Comparison of ENCODE assay signal across 8 mouse cellular contexts in the genomic region with DNA sequence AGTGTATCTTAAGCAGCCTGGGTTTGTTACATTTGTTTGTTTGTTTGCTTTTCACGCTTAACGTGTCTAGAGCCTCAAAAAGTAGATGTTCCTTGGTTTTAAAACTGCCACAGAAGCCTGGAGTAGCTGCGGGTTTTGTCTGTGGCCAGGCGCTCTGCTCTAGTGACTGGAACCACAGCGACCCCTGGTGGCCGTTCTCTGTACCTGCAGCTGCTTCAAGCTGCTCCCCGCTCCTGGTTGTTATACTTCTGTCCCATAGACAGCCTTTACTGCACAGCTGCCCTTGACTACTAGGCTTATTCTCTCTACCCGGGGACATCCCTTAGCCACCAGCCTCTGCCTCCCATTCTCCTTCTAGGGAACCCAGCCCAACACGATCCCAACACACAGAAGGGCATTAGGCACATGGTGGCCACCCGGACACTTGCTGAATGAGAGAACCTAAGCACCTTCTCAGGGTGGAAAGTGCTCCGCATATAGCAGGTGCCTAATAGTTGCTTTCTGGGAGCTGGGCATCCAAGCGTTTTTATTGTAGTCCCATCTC.
DNase-seq lines count a peak whose midpoint lies in the region; ATAC-seq and TF ChIP-seq lines count a peak whose summit lies in the region.

No protein-coding gene starts in this region.

- peak; percentile 37; the same call in 1 of the 2 replicates for ATAC-seq in forebrain, embryonic 16.5 days
- 0 out of 2 replicates have a peak, but pooled peaks have one; percentile 14 for ATAC-seq in kidney, embryonic 16.5 days (ENCODE audit: low FRiP score, low TSS enrichment)

- no peaks in the 10 kb centered on the region for H3K9me3 ChIP-seq in E14TG2a.4 (ENCODE audit: low read length)
- H3K9me3 ChIP-seq in forebrain, embryonic 16.5 days (ENCODE audit: control insufficient read depth, low read length) = no peaks in the 10 kb centered on the region
- no peaks in the 10 kb centered on the region for H3K9me3 ChIP-seq in kidney, embryonic 16.5 days (ENCODE audit: low read length)

- H3K9ac ChIP-seq in forebrain, embryonic 16.5 days (replicated peaks; ENCODE audit: low read depth, low read length) = 0 out of 2 replicates have a peak overlapping the region, but pooled peaks have one; percentile 14
- no peak overlapping the region for H3K9ac ChIP-seq in kidney, embryonic 16.5 days (replicated peaks; ENCODE audit: low read length)

- peaks cover 56% of the 10 kb centered on the region for H3K4me1 ChIP-seq in E14TG2a.4 (replicated peaks; ENCODE audit: low read depth, low read length)
- peaks cover 28% of the 10 kb centered on the region for H3K4me1 ChIP-seq in forebrain, embryonic 16.5 days (replicated peaks; ENCODE audit: control insufficient read depth, insufficient read depth, low read length)
- peaks cover 16% of the 10 kb centered on the region for H3K4me1 ChIP-seq in kidney, embryonic 16.5 days (ENCODE audit: insufficient read depth, low read length)

- H3K36me3 ChIP-seq in E14TG2a.4 (ENCODE audit: insufficient read depth, low read length) = no peaks in the 10 kb centered on the region
- no peaks in the 10 kb centered on the region for H3K36me3 ChIP-seq in forebrain, embryonic 16.5 days (ENCODE audit: control insufficient read depth, insufficient read depth)
- no peaks in the 10 kb centered on the region for H3K36me3 ChIP-seq in kidney, embryonic 16.5 days (ENCODE audit: insufficient read depth, low read length)

- DNase-seq in 3T3-L1 (ENCODE audit: low read depth, low spot score) = peak; percentile 95
- peak; percentile 64 for DNase-seq in cerebellum, adult 11-12 months
- peak; percentile 47 to 69 for DNase-seq in lung, adult 18-20 months
- DNase-seq in retina, postnatal 1 day = peak; percentile 84
- DNase-seq in urinary bladder, postnatal 36 days (ENCODE audit: low spot score in 2 of 2) = peak; percentile 33 to 62

- peaks cover 22% of the 10 kb centered on the region for H3K27me3 ChIP-seq in E14TG2a.4 (ENCODE audit: insufficient read depth, low read length)
- H3K27me3 ChIP-seq in forebrain, embryonic 16.5 days (replicated peaks; ENCODE audit: control insufficient read depth, insufficient read depth, low read length) = no peaks in the 10 kb centered on the region
- no peaks in the 10 kb centered on the region for H3K27me3 ChIP-seq in kidney, embryonic 16.5 days (ENCODE audit: insufficient read depth, low read length)

- 15% methylated on average over 12 of the region's 12 CpGs for WGBS in forebrain, embryonic 16.5 days
- 16% methylated on average over 12 of the region's 12 CpGs for WGBS in kidney, embryonic 16.5 days

- H3K4me3 ChIP-seq in E14TG2a.4 (replicated peaks; ENCODE audit: low read length) = no peak overlapping the region
- no peak overlapping the region for H3K4me3 ChIP-seq in forebrain, embryonic 16.5 days (replicated peaks; ENCODE audit: low read length)
- H3K4me3 ChIP-seq in kidney, embryonic 16.5 days (ENCODE audit: low read length) = no peak overlapping the region

- TF ChIP-seq CTCF in E14TG2a.4 (conservative IDR thresholded peaks at IDR 0.05; ENCODE audit: low read length) = peak; percentile 90

- no peak overlapping the region for H3K27ac ChIP-seq in forebrain, embryonic 16.5 days (ENCODE audit: low read length)
- H3K27ac ChIP-seq in kidney, embryonic 16.5 days (ENCODE audit: low read length) = no peak overlapping the region

- H3K4me2 ChIP-seq in forebrain, embryonic 16.5 days (ENCODE audit: low read length) = no peak overlapping the region
- H3K4me2 ChIP-seq in kidney, embryonic 16.5 days (replicated peaks; ENCODE audit: low read depth, low read length) = no peak overlapping the region
